Mouse (Mus musculus): ENCODE results near the gene Pnliprp1. TPM values are rescaled to one million over a fixed set of nuclear protein-coding genes. Genes with fewer than 3 reads are reported as not detected.

The Pnliprp1 gene
- polyA plus RNA-seq, 1 experiment = not detected

- TF ChIP-seq GATA1 (IDR thresholded peaks at IDR 0.05; ENCODE audit: low read length) = no peak
These were observed 30.2 kb downstream of the Pnliprp1 start for GRCm38 (mm10) chr19:58758871-58759270.

DNA sequence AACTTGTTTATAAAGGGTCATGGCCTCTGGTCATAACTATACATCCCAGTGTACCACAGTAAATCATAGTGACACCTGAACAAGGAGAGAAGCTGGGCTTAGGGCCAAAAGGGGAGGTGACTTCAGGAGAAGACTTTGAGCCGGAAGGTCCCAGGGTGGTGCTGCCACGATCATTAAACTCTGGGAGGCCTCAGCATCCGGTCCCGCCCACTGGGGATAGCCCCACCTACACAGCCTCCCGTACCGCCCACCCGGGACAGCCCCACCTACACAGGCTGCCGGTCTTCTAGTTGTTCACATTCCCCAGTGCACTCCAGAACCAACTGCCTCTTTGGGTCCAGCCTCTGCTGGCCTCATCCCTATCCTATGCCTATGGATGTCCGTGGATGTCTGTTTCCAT lies 30.7 kb downstream of the Pnliprp1 start, which contains the start of gene Pnliprp2:
Gene Pnliprp2, plus strand, starts transcription at position 297 of the 400 bp plus-strand sequence.
- TF ChIP-seq GATA1 (IDR thresholded peaks at IDR 0.05; ENCODE audit: low read length) = no peak

DNA sequence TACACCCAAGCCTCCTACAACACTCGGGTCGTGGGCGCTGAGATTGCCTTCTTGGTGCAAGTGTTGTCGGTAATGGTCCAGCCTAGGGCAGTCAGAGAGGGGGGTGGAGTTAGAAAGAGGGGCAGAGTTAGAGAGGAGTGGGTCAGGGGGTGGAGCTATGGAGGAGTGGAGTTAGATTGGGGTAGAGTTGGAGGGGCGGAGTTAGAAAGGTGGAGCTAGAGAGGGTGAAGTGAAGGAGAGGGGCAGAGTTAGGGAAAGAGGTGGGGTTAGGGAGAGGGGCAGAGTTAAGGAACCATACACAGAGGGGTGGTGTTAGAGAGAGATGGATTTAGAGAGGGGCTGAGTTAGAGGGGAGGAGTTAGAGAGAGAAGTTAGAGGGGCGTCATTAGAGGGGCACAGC lies 33.6 kb downstream of the Pnliprp1 start:
- no peak for TF ChIP-seq GATA1 (IDR thresholded peaks at IDR 0.05; ENCODE audit: low read length)

DNA sequence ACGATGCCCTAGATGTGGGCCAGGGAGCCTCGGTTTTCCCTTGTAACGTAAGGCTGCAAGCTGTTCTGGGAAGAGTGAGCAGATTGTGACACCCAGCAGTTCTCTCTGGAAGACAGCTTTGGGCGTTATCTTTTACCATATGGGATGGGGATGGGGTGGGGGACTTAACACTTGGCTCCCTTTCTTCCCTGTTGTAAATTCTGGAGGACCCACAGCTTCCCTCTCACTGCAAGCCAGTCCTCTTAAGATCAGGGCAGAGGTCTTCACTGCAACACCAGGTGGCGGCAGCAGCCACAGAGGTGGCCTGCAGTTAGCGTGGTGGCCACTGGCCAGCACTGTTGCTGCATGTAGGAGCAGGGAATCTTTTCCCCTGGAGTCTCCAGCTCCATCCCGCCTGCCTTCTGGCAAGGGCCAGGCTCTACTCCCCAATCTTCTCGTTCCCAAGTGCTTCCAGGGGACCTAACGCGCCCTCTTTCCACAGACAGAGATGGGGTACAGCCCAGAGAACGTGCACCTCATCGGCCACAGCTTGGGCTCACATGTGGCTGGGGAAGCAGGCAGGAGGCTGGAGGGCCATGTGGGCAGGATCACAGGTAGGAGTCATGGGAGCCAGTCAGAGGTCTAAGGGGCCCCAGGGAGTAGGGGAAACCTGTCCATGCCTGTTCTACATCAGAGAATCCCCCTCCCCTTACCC lies 34.3 kb downstream of the Pnliprp1 start:
- TF ChIP-seq GATA1 (IDR thresholded peaks at IDR 0.05; ENCODE audit: low read length) = no peak

DNA sequence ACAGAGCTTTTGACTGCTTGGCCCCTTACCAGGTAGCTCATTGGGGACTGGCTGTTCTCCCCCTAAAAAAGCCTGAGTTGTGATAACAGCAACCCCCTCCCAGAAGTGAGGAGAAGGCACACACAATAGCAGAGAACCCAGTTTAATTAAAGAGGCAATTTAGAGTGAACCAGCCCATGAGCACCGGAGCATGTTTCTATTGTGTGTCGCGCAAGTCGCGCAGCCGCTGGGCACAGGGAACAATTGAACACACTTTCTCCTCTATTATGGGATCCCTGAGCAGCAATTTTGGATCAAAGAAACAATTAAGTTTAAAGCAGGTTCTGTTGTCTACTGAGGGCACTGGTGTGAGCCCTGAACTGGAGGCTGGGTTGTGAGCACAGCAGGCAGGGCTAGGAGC lies 38.6 kb downstream of the Pnliprp1 start:
- TF ChIP-seq GATA1 (IDR thresholded peaks at IDR 0.05; ENCODE audit: low read length) = no peak

DNA sequence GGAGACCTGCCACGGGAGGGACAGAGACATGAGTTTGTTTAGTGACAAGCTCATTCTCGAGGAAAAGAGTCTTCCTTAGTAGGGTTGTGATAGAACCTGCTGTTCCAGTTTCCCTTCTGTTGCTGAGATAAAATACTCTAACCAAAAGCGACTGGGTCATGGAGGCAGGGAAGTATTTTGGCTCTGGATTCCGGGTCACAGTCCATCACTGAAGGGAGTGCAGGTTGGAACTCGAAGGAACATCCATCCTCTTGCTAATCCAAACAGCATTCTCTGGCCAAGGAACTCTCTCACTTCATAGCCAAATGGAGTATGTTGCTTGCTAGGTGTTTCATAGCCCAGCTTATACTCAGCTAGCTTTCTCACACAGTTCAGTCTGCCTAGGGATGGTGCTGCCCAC lies 47.8 kb downstream of the Pnliprp1 start:
- TF ChIP-seq GATA1 (IDR thresholded peaks at IDR 0.05; ENCODE audit: low read length) = no peak

- no peak for TF ChIP-seq GATA1 (IDR thresholded peaks at IDR 0.05; ENCODE audit: low read length)
These were observed 52.9 kb downstream of the Pnliprp1 start for GRCm38 (mm10) chr19:58781566-58781965.

- no peak for TF ChIP-seq GATA1 (IDR thresholded peaks at IDR 0.05; ENCODE audit: low read length)
These were observed 55.3 kb downstream of the Pnliprp1 start for GRCm38 (mm10) chr19:58783938-58784337.

GRCm38 (mm10) chr19:58789194-58789593 lies 60.5 kb downstream of the Pnliprp1 start:
- TF ChIP-seq GATA1 (IDR thresholded peaks at IDR 0.05; ENCODE audit: low read length) = no peak

Other genes starting within 250 kb of the Pnliprp1 start
- gene Ccdc172, start 216.9 kb upstream of the Pnliprp1 start, polyA plus RNA-seq (2012) = not detected in 2 replicates
- gene Pnlip, start 76.4 kb upstream of the Pnliprp1 start, polyA plus RNA-seq (2012) = not detected in 2 replicates
- gene Pnliprp2, start 30.8 kb downstream of the Pnliprp1 start, polyA plus RNA-seq (2012) = not detected in 2 replicates
- gene 1700019N19Rik, start 65.6 kb downstream of the Pnliprp1 start, polyA plus RNA-seq (2012) = not detected in 2 replicates
- 0.19 and 0.22 TPM in 2 replicates for gene Eno4, start 214.5 kb downstream of the Pnliprp1 start, polyA plus RNA-seq (2012)
- 0.15 TPM in 1 of 2 replicates, not detected in the other for gene Hspa12a, start 214.8 kb downstream of the Pnliprp1 start, polyA plus RNA-seq (2012)